Mouse (Mus musculus): Measurements from ENCODE around the gene Dazap1.

GRCm38 (mm10) chr10:80227166-80227539 lies 34.1 kb upstream of the Dazap1 start:
- TF ChIP-seq CTCF (IDR thresholded peaks at IDR 0.05; ENCODE audit: low read depth, low read length) (no peak), POLR2A (IDR thresholded peaks at IDR 0.05; ENCODE audit: extremely low read depth, insufficient read depth, low read length) (no peak)

Measured in liver, adult 2 months (tissue).